Mouse (Mus musculus) small intestine, adult 2 months (tissue): ENCODE data around the gene Tubb4b.

Experiments used
- CTCF ChIP-seq: fragments of 200-500 bp; IDR thresholded peaks from 2 replicates; pipeline ENCODE4 v1.5.1; 2012; ENCODE audit warnings: low read depth, mild to moderate bottlenecking, control low read depth, inconsistent platforms, low read length, moderate library complexity, mixed read lengths; ENCODE audit not compliant: insufficient replicate concordance, insufficient read length; ENCODE audit errors: extremely low read depth
- POLR2A ChIP-seq: fragments of 200-500 bp; IDR thresholded peaks from 2 replicates; pipeline ENCODE4 v1.6.1; 2012; ENCODE audit warnings: low read depth, mild to moderate bottlenecking, control low read depth, inconsistent platforms, low read length, moderate library complexity

- TF ChIP-seq CTCF (no peak), POLR2A (no peak)
Measured at GRCm38 (mm10) chr2:25197191-25197590, 27.3 kb downstream of the Tubb4b start.
